Mouse (Mus musculus) telencephalon, adult 2 months (tissue): ENCODE measurements at regions not wholly inside any gene's neighbourhood (a gene's known extent, or its start where the extent isn't known, plus 50 kb on each side); places are given as distances from the start of the nearest gene placed in this dataset.
A peak's percentile ranks its signal among the peaks of the same experiment; 100 is the strongest.
"Not testable (repeated sequence)": the region's sequence is repeated elsewhere in the genome, so short reads cannot be mapped to it uniquely, and the experiment has no call there.

ENCODE experiments used
- DNase-seq: peaks from one replicate; pipeline ENCODE4 v3.0.0-alpha.2; 2011; ENCODE audit warnings: low read depth, low spot score

GRCm38 (mm10) chr12:48223298-48223697, 1159.2 kb upstream of the Foxg1 start:
- no peak for DNase-seq

- peak; percentile 45 for DNase-seq
Observed at GRCm38 (mm10) chr12:48221976-48222800, 1160.3 kb upstream of the Foxg1 start.

GRCm38 (mm10) chr12:48181831-48182230, 1200.6 kb upstream of the Foxg1 start:
- DNase-seq, result no peak

GRCm38 (mm10) chr12:48173926-48174601, 1208.4 kb upstream of the Foxg1 start:
- no peak for DNase-seq

GRCm38 (mm10) chr12:48146117-48146516, 1236.3 kb upstream of the Foxg1 start:
- DNase-seq, result peak; percentile 17

GRCm38 (mm10) chr12:48122996-48123395, 1259.5 kb upstream of the Foxg1 start:
- DNase-seq, result no peak

GRCm38 (mm10) chr12:48099727-48100126, 1281.0 kb upstream of the Nova1 start:
- peak; percentile 0 for DNase-seq

GRCm38 (mm10) chr12:48086988-48087387, 1268.3 kb upstream of the Nova1 start:
- DNase-seq, result no peak

- no peak for DNase-seq
Observed at GRCm38 (mm10) chr12:48083377-48083776, 1264.6 kb upstream of the Nova1 start.

GRCm38 (mm10) chr12:48062620-48062942, 1243.9 kb upstream of the Nova1 start:
- DNase-seq, result no peak

GRCm38 (mm10) chr12:48061898-48062619, 1243.3 kb upstream of the Nova1 start:
- DNase-seq, result no peak

GRCm38 (mm10) chr12:48020416-48020815, 1201.7 kb upstream of the Nova1 start:
- DNase-seq, result no peak

- peak; percentile 34 for DNase-seq
Observed at GRCm38 (mm10) chr12:47975868-47976267, 1157.1 kb upstream of the Nova1 start.

GRCm38 (mm10) chr12:47969655-47970054, 1150.9 kb upstream of the Nova1 start:
- no peak for DNase-seq

GRCm38 (mm10) chr12:47954330-47954729, 1135.6 kb upstream of the Nova1 start:
- DNase-seq, result no peak

- not testable (repeated sequence) for DNase-seq
Observed at GRCm38 (mm10) chr12:47939491-47939890, 1120.8 kb upstream of the Nova1 start.

GRCm38 (mm10) chr12:47927007-47927406, 1108.3 kb upstream of the Nova1 start:
- DNase-seq, result no peak
